In genomic region chr13:4244861-4245559, GRCm38 (mm10) we compare ENCODE assay signal across 8 mouse cellular contexts. TPM values are rescaled to one million over a fixed set of nuclear protein-coding genes. Genes with fewer than 3 reads are reported as not detected.
DNase-seq lines count a peak whose midpoint lies in the region; ATAC-seq and TF ChIP-seq lines count a peak whose summit lies in the region.

No protein-coding gene starts in this region.

- no peak for DNase-seq in left cerebral cortex, adult 2 months (ENCODE audit: extremely low spot score in 1 of 2, low spot score in 2 of 2)
- DNase-seq in left cerebral cortex, postnatal 36 days (ENCODE audit: low spot score in 2 of 2), result no peak
- DNase-seq in embryonic facial prominence, embryonic 10.5 days (ENCODE audit: low spot score), result peak; percentile 87
- DNase-seq in layer of hippocampus, postnatal 25 days (ENCODE audit: extremely low spot score in 1 of 2, low spot score in 1 of 2), result no peak
- no peak for DNase-seq in spleen, adult 18-20 months

- 4% methylated on average over 13 of the region's 13 CpGs for WGBS in embryonic facial prominence, embryonic 10.5 days
- 3% methylated on average over 13 of the region's 13 CpGs for WGBS in intestine, embryonic 15.5 days
- WGBS in liver, embryonic 15.5 days (ENCODE audit: insufficient replicate concordance), result 8% methylated on average over 13 of the region's 13 CpGs
- 3% methylated on average over 13 of the region's 13 CpGs for WGBS in neural tube, embryonic 13.5 days

- peak overlapping the region; percentile 57 for H3K4me2 ChIP-seq in intestine, embryonic 15.5 days (replicated peaks)
- H3K4me2 ChIP-seq in liver, embryonic 15.5 days, result no peak overlapping the region; the same call in none of the 2 replicates
- H3K4me2 ChIP-seq in neural tube, embryonic 13.5 days, result peak overlapping the region; percentile 62

- no peaks in the 10 kb centered on the region for H3K27me3 ChIP-seq in embryonic facial prominence, embryonic 10.5 days (replicated peaks; ENCODE audit: low read depth, poor library complexity, severe bottlenecking)
- H3K27me3 ChIP-seq in intestine, embryonic 15.5 days (replicated peaks), result no peaks in the 10 kb centered on the region
- H3K27me3 ChIP-seq in liver, embryonic 15.5 days, result no peaks in the 10 kb centered on the region
- no peaks in the 10 kb centered on the region for H3K27me3 ChIP-seq in neural tube, embryonic 13.5 days

- no peak overlapping the region for H3K9ac ChIP-seq in intestine, embryonic 15.5 days
- no peak overlapping the region for H3K9ac ChIP-seq in liver, embryonic 15.5 days
- H3K9ac ChIP-seq in neural tube, embryonic 13.5 days, result peak overlapping the region; percentile 70

- H3K4me1 ChIP-seq in embryonic facial prominence, embryonic 10.5 days, result peaks cover 5% of the 10 kb centered on the region; the same call in 1 of the 2 replicates
- no peaks in the 10 kb centered on the region for H3K4me1 ChIP-seq in intestine, embryonic 15.5 days (replicated peaks)
- H3K4me1 ChIP-seq in liver, embryonic 15.5 days (replicated peaks), result no peaks in the 10 kb centered on the region
- H3K4me1 ChIP-seq in neural tube, embryonic 13.5 days (replicated peaks), result no peaks in the 10 kb centered on the region

- H3K9me3 ChIP-seq in embryonic facial prominence, embryonic 10.5 days, result no peaks in the 10 kb centered on the region
- no peaks in the 10 kb centered on the region for H3K9me3 ChIP-seq in intestine, embryonic 15.5 days
- no peaks in the 10 kb centered on the region for H3K9me3 ChIP-seq in liver, embryonic 15.5 days (replicated peaks)
- H3K9me3 ChIP-seq in neural tube, embryonic 13.5 days, result no peaks in the 10 kb centered on the region

- no peak for TF ChIP-seq CTCF in left cerebral cortex, adult 2 months (IDR thresholded peaks at IDR 0.05)

- H3K4me3 ChIP-seq in left cerebral cortex, adult 2 months, result 0 out of 2 replicates have a peak overlapping the region, but pooled peaks have one; percentile 19
- H3K4me3 ChIP-seq in embryonic facial prominence, embryonic 10.5 days, result peak overlapping the region; percentile 48
- H3K4me3 ChIP-seq in intestine, embryonic 15.5 days (replicated peaks), result peak overlapping the region; percentile 25
- H3K4me3 ChIP-seq in liver, embryonic 15.5 days (replicated peaks), result no peak overlapping the region
- peak overlapping the region; percentile 41 for H3K4me3 ChIP-seq in neural tube, embryonic 13.5 days

- H3K36me3 ChIP-seq in embryonic facial prominence, embryonic 10.5 days (replicated peaks), result no peaks in the 10 kb centered on the region
- H3K36me3 ChIP-seq in intestine, embryonic 15.5 days, result no peaks in the 10 kb centered on the region
- 0 out of 2 replicates have a peak, but pooled peaks cover 4% of the 10 kb centered on the region for H3K36me3 ChIP-seq in liver, embryonic 15.5 days (replicated peaks)
- H3K36me3 ChIP-seq in neural tube, embryonic 13.5 days, result no peaks in the 10 kb centered on the region

- intact Hi-C loops in left cerebral cortex, adult 2 months (cut with DNase I), result no loop called here
- intact Hi-C loops in left cerebral cortex, postnatal 36 days (cut with DNase I), result no loop called here

- H3K27ac ChIP-seq in left cerebral cortex, adult 2 months, result no peak overlapping the region
- H3K27ac ChIP-seq in embryonic facial prominence, embryonic 10.5 days (replicated peaks), result peak overlapping the region; percentile 67
- no peak overlapping the region for H3K27ac ChIP-seq in intestine, embryonic 15.5 days
- no peak overlapping the region for H3K27ac ChIP-seq in liver, embryonic 15.5 days (replicated peaks)
- H3K27ac ChIP-seq in neural tube, embryonic 13.5 days (replicated peaks), result no peak overlapping the region

- ATAC-seq in intestine, embryonic 15.5 days, result peak; percentile 96
- ATAC-seq in liver, embryonic 15.5 days (ENCODE audit: insufficient read depth), result peak; percentile 49; the same call in 1 of the 2 replicates
- peak; percentile 97 for ATAC-seq in neural tube, embryonic 13.5 days (ENCODE audit: low read depth)

RNA-seq across cellular contexts. Expression of gene Akr1c19, which starts 16.5 kb away (rescaled TPM):
- total RNA-seq in left cerebral cortex, adult 2 months (2021), result not detected
- total RNA-seq in left cerebral cortex, postnatal 36 days (2021), result not detected
- 0.23 and 0.29 TPM in 2 replicates for polyA plus RNA-seq in embryonic facial prominence, embryonic 10.5 days (2016; fragmentation: Nextera tagmentation; extraction: Ambion mirVana)
- polyA plus RNA-seq in intestine, embryonic 15.5 days (2015; fragmentation: Nextera tagmentation; extraction: Ambion mirVana), result 409 and 428 TPM in 2 replicates
- 45.4 and 51.4 TPM in 2 replicates for polyA plus RNA-seq in liver, embryonic 15.5 days (2015; fragmentation: Nextera tagmentation; extraction: Ambion mirVana)
- 4.1 and 4.2 TPM in 2 replicates for polyA plus RNA-seq in neural tube, embryonic 13.5 days (2015; fragmentation: Nextera tagmentation; extraction: Ambion mirVana)
- not detected for total RNA-seq in layer of hippocampus, postnatal 25 days (2021)

RNA-seq across cellular contexts. Expression of gene Akr1c12, which starts 34.2 kb away (rescaled TPM):
- not detected for total RNA-seq in left cerebral cortex, adult 2 months (2021)
- not detected for total RNA-seq in left cerebral cortex, postnatal 36 days (2021)
- 0.15 TPM in 1 of 2 replicates, not detected in the other for polyA plus RNA-seq in embryonic facial prominence, embryonic 10.5 days (2016; fragmentation: Nextera tagmentation; extraction: Ambion mirVana)
- polyA plus RNA-seq in intestine, embryonic 15.5 days (2015; fragmentation: Nextera tagmentation; extraction: Ambion mirVana), result 99.7 and 110 TPM in 2 replicates
- polyA plus RNA-seq in liver, embryonic 15.5 days (2015; fragmentation: Nextera tagmentation; extraction: Ambion mirVana), result 15.5 and 19.7 TPM in 2 replicates
- 0.24 TPM in 1 of 2 replicates, not detected in the other for polyA plus RNA-seq in neural tube, embryonic 13.5 days (2015; fragmentation: Nextera tagmentation; extraction: Ambion mirVana)
- not detected for total RNA-seq in layer of hippocampus, postnatal 25 days (2021)

RNA-seq across cellular contexts. Expression of gene Akr1c13, which starts 54.1 kb away (rescaled TPM):
- under 1 TPM in 1 of 2 experiments, not detected in 1; 0.36 TPM for total RNA-seq in left cerebral cortex, adult 2 months (2021)
- under 1 TPM in 1 of 2 experiments, not detected in 1; 0.44 TPM for total RNA-seq in left cerebral cortex, postnatal 36 days (2021)
- polyA plus RNA-seq in embryonic facial prominence, embryonic 10.5 days (2016; fragmentation: Nextera tagmentation; extraction: Ambion mirVana), result 0.50 TPM in 1 of 2 replicates, not detected in the other
- 286 and 313 TPM in 2 replicates for polyA plus RNA-seq in intestine, embryonic 15.5 days (2015; fragmentation: Nextera tagmentation; extraction: Ambion mirVana)
- polyA plus RNA-seq in liver, embryonic 15.5 days (2015; fragmentation: Nextera tagmentation; extraction: Ambion mirVana), result 44.6 and 46.3 TPM in 2 replicates
- 6.5 and 9.0 TPM in 2 replicates for polyA plus RNA-seq in neural tube, embryonic 13.5 days (2015; fragmentation: Nextera tagmentation; extraction: Ambion mirVana)
- not detected for total RNA-seq in layer of hippocampus, postnatal 25 days (2021)

Comparison
In these comparisons a context has a peak if more than half of its experiments do, and no peak if none do; other contexts are left out.
1. RNA of gene Akr1c12, which starts 34.2 kb away (polyA plus RNA-seq): 99.7 to 110 TPM in intestine, embryonic 15.5 days and 15.5 to 19.7 TPM in liver, embryonic 15.5 days; 0.24 TPM in neural tube, embryonic 13.5 days and 0.15 TPM in embryonic facial prominence, embryonic 10.5 days; every median in the first group is over 10 times any median in the second.
2. Peak in every context shown above with its lines, with median percentiles within 50 percentile points of each other: ATAC-seq.